Mouse (Mus musculus) spleen, adult 12 weeks (tissue): ENCODE data around the gene Tex13c3.
"Not testable (repeated sequence)": the region's sequence is repeated elsewhere in the genome, so short reads cannot be mapped to it uniquely, and the experiment has no call there.

Experiments
- DNase-seq: peaks from one replicate; pipeline ENCODE4 v3.0.0; 2022; ENCODE audit warnings: low spot score

Tex13c3 gene

DNA sequence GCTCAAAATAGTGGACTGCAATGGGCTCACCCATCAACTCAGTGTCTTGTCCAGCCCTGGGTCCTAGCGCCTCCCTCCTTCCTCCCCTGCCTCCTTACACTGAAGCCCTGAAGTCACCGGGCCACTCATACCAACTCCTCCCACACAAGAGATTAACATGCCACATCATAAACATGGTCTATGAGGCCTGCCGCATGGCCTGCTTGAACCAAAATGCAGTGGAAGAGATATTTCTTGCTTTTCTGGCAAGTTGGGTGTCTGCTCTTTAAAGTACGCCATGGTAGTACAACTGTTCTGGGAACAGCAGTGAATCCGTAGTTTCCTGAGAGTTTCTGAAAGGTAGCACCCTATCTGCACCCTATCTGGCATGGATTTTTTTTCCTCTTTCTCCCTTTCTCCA is at the start of gene Tex13c3:
Gene Tex13c3 (minus strand): TSS at position 101 of the 400 bp plus-strand sequence.
- DNase-seq: not testable (repeated sequence)

DNA sequence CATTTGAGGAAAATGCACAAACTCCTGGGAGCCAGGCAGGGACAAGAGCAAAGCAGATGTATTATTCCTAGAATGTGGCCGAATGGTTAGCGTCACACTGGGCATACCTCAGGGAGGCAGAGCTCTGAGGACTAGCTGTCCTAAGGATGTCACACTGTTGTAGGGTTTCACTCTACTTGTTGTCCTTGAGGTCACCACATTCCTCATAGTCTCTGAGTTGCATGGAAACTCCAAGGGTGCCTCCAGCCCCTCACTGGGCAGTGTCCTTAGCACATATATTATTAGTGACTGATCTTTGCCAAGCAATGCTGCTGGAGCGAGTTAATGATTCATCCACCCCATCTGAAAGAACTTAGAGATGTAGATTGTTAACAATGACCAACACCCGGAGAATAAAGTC is 8.6 kb upstream of the Tex13c3 start:
- no peak for DNase-seq
